Mouse (Mus musculus): Measurements from ENCODE around the gene Mmp14. TPM values are rescaled to one million over a fixed set of nuclear protein-coding genes. Genes with fewer than 3 reads are reported as not detected.

Mmp14 gene
- polyA plus RNA-seq (2016; fragmentation: Nextera tagmentation; extraction: Ambion mirVana), result 182 and 194 TPM in 2 replicates

- H3K27ac ChIP-seq, result peak within 1 kb of the TSS; percentile 99
- under 1% methylated on average over 46 of the region's 49 CpGs for whole genome bisulfite sequencing
- H3K9ac ChIP-seq, result peak within 1 kb of the TSS; percentile 97
- H3K4me2 ChIP-seq (replicated peaks), result peak within 1 kb of the TSS; percentile 92
- peak; percentile 18 for ATAC-seq (ENCODE audit: insufficient number of reproducible peaks, insufficient read depth, low FRiP score, low TSS enrichment)
- H3K27me3 ChIP-seq, result no peaks in the 10 kb centered on the region
- H3K36me3 ChIP-seq, result peaks cover 26% of the 10 kb centered on the region
- peak within 1 kb of the TSS; percentile 87 for H3K4me3 ChIP-seq
- H3K4me1 ChIP-seq, result peaks cover 44% of the 10 kb centered on the region
- H3K9me3 ChIP-seq, result no peaks in the 10 kb centered on the region
Measured at GRCm38 (mm10) chr14:54431334-54432077, at the start of gene Mmp14. Mmp14 (plus strand) TSS chr14:54431612.

- no peak for ATAC-seq (ENCODE audit: insufficient number of reproducible peaks, insufficient read depth, low FRiP score, low TSS enrichment)
- Histone ChIP-seq H3K27ac (no peak overlapping the region), H3K4me3 (no peak overlapping the region), H3K36me3 (no peaks in the 10 kb centered on the region), H3K4me1 (0 out of 2 replicates have a peak, but pooled peaks cover 4% of the 10 kb centered on the region), H3K4me2 (replicated peaks) (no peak overlapping the region), H3K9me3 (no peaks in the 10 kb centered on the region), H3K9ac (no peak overlapping the region), H3K27me3 (no peaks in the 10 kb centered on the region)
- WGBS, result 84% methylated on average over 10 of the region's 10 CpGs
Measured at GRCm38 (mm10) chr14:54381816-54382215, 49.6 kb upstream of the Mmp14 start.

GRCm38 (mm10) chr14:54382641-54383040 lies 48.8 kb upstream of the Mmp14 start:
- no peak overlapping the region for H3K27ac ChIP-seq
- H3K4me2 ChIP-seq (replicated peaks), result no peak overlapping the region
- H3K36me3 ChIP-seq, result no peaks in the 10 kb centered on the region
- H3K27me3 ChIP-seq, result no peaks in the 10 kb centered on the region
- no peak overlapping the region for H3K9ac ChIP-seq
- ATAC-seq (ENCODE audit: insufficient number of reproducible peaks, insufficient read depth, low FRiP score, low TSS enrichment), result no peak
- 0 out of 2 replicates have a peak, but pooled peaks cover 4% of the 10 kb centered on the region for H3K4me1 ChIP-seq
- no peaks in the 10 kb centered on the region for H3K9me3 ChIP-seq
- H3K4me3 ChIP-seq, result no peak overlapping the region
- 81% methylated on average over 9 of the region's 9 CpGs for WGBS

GRCm38 (mm10) chr14:54383355-54383771 lies 48.0 kb upstream of the Mmp14 start:
- Histone ChIP-seq H3K9ac (no peak overlapping the region), H3K4me1 (0 out of 2 replicates have a peak, but pooled peaks cover 4% of the 10 kb centered on the region), H3K36me3 (no peaks in the 10 kb centered on the region), H3K27ac (no peak overlapping the region), H3K27me3 (no peaks in the 10 kb centered on the region), H3K4me2 (replicated peaks) (no peak overlapping the region), H3K4me3 (no peak overlapping the region), H3K9me3 (no peaks in the 10 kb centered on the region)
- 40% methylated on average over 4 of the region's 4 CpGs for WGBS
- no peak for ATAC-seq (ENCODE audit: insufficient number of reproducible peaks, insufficient read depth, low FRiP score, low TSS enrichment)

- ATAC-seq (ENCODE audit: insufficient number of reproducible peaks, insufficient read depth, low FRiP score, low TSS enrichment), result no peak
- H3K4me3 ChIP-seq, result no peak overlapping the region
- 88% methylated on average over 8 of the region's 8 CpGs for WGBS
- H3K27me3 ChIP-seq, result no peaks in the 10 kb centered on the region
- no peak overlapping the region for H3K4me2 ChIP-seq (replicated peaks)
- H3K9me3 ChIP-seq, result no peaks in the 10 kb centered on the region
- H3K27ac ChIP-seq, result no peak overlapping the region
- H3K9ac ChIP-seq, result no peak overlapping the region
- 0 out of 2 replicates have a peak, but pooled peaks cover 4% of the 10 kb centered on the region for H3K4me1 ChIP-seq
- H3K36me3 ChIP-seq, result no peaks in the 10 kb centered on the region
Measured at GRCm38 (mm10) chr14:54384396-54384795, 47.0 kb upstream of the Mmp14 start.

GRCm38 (mm10) chr14:54385968-54386618 lies 45.3 kb upstream of the Mmp14 start:
- Histone ChIP-seq H3K9ac (no peak overlapping the region), H3K36me3 (no peaks in the 10 kb centered on the region), H3K27me3 (no peaks in the 10 kb centered on the region), H3K4me3 (no peak overlapping the region), H3K4me2 (replicated peaks) (no peak overlapping the region), H3K4me1 (0 out of 2 replicates have a peak, but pooled peaks cover 4% of the 10 kb centered on the region), H3K9me3 (no peaks in the 10 kb centered on the region), H3K27ac (no peak overlapping the region)
- no peak for ATAC-seq (ENCODE audit: insufficient number of reproducible peaks, insufficient read depth, low FRiP score, low TSS enrichment)
- WGBS, result 71% methylated on average over 7 of the region's 7 CpGs

GRCm38 (mm10) chr14:54387546-54387945 lies 43.9 kb upstream of the Mmp14 start:
- Histone ChIP-seq H3K9me3 (no peaks in the 10 kb centered on the region), H3K9ac (no peak overlapping the region), H3K27ac (no peak overlapping the region), H3K36me3 (no peaks in the 10 kb centered on the region), H3K4me3 (no peak overlapping the region), H3K27me3 (no peaks in the 10 kb centered on the region), H3K4me2 (replicated peaks) (no peak overlapping the region), H3K4me1 (0 out of 2 replicates have a peak, but pooled peaks cover 2% of the 10 kb centered on the region)
- no peak for ATAC-seq (ENCODE audit: insufficient number of reproducible peaks, insufficient read depth, low FRiP score, low TSS enrichment)
- 77% methylated on average over 6 of the region's 6 CpGs for WGBS

GRCm38 (mm10) chr14:54390843-54391242 lies 40.6 kb upstream of the Mmp14 start:
- ATAC-seq (ENCODE audit: insufficient number of reproducible peaks, insufficient read depth, low FRiP score, low TSS enrichment), result no peak
- H3K4me1 ChIP-seq, result no peaks in the 10 kb centered on the region
- no peak overlapping the region for H3K4me3 ChIP-seq
- no peaks in the 10 kb centered on the region for H3K9me3 ChIP-seq
- no peak overlapping the region for H3K4me2 ChIP-seq (replicated peaks)
- H3K36me3 ChIP-seq, result no peaks in the 10 kb centered on the region
- 69% methylated on average over 6 of the region's 6 CpGs for WGBS
- H3K27me3 ChIP-seq, result no peaks in the 10 kb centered on the region
- no peak overlapping the region for H3K27ac ChIP-seq
- H3K9ac ChIP-seq, result no peak overlapping the region

GRCm38 (mm10) chr14:54393794-54394193 lies 37.6 kb upstream of the Mmp14 start:
- no peak overlapping the region for H3K4me2 ChIP-seq (replicated peaks)
- H3K4me3 ChIP-seq, result no peak overlapping the region
- H3K27me3 ChIP-seq, result no peaks in the 10 kb centered on the region
- no peak overlapping the region for H3K27ac ChIP-seq
- no peaks in the 10 kb centered on the region for H3K36me3 ChIP-seq
- H3K9me3 ChIP-seq, result no peaks in the 10 kb centered on the region
- WGBS, result 57% methylated on average over 3 of the region's 3 CpGs
- ATAC-seq (ENCODE audit: insufficient number of reproducible peaks, insufficient read depth, low FRiP score, low TSS enrichment), result no peak
- H3K4me1 ChIP-seq, result no peaks in the 10 kb centered on the region
- no peak overlapping the region for H3K9ac ChIP-seq

- Histone ChIP-seq H3K27me3 (no peaks in the 10 kb centered on the region), H3K9ac (no peak overlapping the region), H3K4me2 (replicated peaks) (no peak overlapping the region), H3K4me3 (no peak overlapping the region), H3K27ac (no peak overlapping the region), H3K9me3 (no peaks in the 10 kb centered on the region), H3K4me1 (no peaks in the 10 kb centered on the region), H3K36me3 (no peaks in the 10 kb centered on the region)
- no peak for ATAC-seq (ENCODE audit: insufficient number of reproducible peaks, insufficient read depth, low FRiP score, low TSS enrichment)
Measured at GRCm38 (mm10) chr14:54394309-54394708, 37.1 kb upstream of the Mmp14 start.

- no peaks in the 10 kb centered on the region for H3K9me3 ChIP-seq
- no peak overlapping the region for H3K27ac ChIP-seq
- H3K36me3 ChIP-seq, result no peaks in the 10 kb centered on the region
- no peak overlapping the region for H3K4me3 ChIP-seq
- H3K9ac ChIP-seq, result no peak overlapping the region
- no peaks in the 10 kb centered on the region for H3K27me3 ChIP-seq
- H3K4me2 ChIP-seq (replicated peaks), result no peak overlapping the region
- no peaks in the 10 kb centered on the region for H3K4me1 ChIP-seq
- ATAC-seq (ENCODE audit: insufficient number of reproducible peaks, insufficient read depth, low FRiP score, low TSS enrichment), result no peak
- WGBS, result 87% methylated on average over 7 of the region's 7 CpGs
Measured at GRCm38 (mm10) chr14:54396685-54397084, 34.7 kb upstream of the Mmp14 start.

Measured in embryonic facial prominence, embryonic 12.5 days (tissue).